Mouse (Mus musculus) spleen, adult 12 weeks (tissue): ENCODE data around the gene Dusp7.

Experiments
- DNase-seq: peaks from one replicate; pipeline ENCODE4 v3.0.0; 2022; ENCODE audit warnings: low spot score

The Dusp7 gene

DNA sequence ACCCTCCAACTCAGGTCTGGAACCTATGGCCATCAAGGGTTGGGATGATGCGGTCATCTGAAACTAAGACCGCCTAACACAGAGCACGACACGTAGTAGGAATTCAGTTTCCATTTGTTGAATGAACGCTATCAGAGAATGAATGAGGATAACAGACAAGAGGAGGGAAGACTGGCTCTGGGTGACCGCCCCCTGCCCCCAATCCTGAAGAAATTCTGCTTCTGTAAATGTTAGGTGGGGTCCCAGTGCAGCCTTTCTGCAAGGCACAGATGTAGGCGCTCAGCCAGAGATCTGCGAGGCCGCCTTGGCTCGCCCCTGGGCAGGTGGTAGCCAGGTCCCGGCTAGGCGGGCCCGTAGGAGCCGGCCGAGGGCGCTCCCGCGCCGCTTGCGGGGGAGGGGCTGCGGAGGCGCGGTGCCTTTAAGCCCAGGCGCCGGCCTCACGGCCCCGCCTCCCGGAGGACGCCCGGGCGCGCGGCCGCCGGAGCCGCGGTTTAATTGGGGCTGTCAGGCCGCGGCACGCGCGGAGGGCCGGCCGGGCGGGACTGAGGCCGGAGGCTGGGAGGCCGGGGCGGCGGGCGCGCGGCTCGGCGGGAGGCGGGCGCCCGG, at the start of gene Dusp7:
Gene Dusp7, plus strand, starts transcription at position 521 of the 606 bp plus-strand sequence.
- DNase-seq, result peak; percentile 61

- no peak for DNase-seq
These were observed 49.3 kb upstream of the Dusp7 start for GRCm38 (mm10) chr9:106319095-106319494.

DNA sequence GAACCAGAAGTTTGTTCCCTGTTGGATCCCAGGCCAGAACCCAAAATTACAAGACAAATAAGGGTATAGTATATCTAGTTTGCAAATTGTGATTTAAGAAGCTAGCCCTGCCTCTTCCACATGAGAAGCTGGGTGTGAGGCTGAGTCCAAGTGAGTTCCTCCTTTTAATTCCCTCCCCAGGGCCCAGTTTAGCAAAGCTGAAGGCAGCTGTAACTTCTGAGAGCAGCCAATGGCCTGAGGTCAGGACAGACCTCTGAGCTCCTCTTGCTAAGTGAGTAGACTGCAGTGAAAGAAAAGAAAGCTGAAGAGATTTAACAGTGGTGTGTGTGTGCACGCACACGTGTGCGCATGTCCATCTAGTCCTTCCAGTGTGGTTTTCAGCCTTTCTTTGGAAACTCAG, 45.9 kb upstream of the Dusp7 start:
- DNase-seq, result no peak

- no peak for DNase-seq
These were observed 42.2 kb upstream of the Dusp7 start for GRCm38 (mm10) chr9:106326241-106326640.

DNA sequence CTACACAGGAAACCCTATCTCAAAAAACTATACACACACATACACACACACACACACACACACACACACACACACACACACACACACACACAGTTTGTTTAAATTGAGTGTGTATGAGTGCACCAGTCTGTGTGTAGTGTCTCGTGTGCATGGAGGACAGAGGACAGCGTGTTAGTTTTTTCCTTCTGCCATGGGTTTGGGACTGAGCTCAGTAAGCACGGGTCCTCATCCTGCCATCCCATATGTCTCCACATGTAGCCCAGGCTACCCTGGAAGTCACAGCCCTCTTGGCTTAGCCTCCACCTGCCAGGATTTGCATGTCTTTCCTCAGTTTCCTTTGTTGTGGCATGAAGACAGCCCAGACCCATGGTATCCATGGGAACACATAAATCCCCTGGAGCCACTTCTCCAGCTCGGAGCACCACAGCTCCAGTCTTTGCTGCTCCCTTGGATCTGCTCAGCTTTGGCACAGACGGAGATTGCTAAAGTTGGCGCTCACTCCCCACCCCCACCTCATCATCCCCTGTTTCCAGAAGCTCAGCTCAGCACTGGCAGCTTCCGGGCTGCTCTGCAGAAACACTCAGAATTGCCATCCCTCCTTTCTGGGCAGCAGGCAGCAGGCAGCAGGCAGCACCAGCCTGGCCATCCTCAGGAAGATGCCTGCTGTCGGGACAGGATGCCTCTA, 41.2 kb upstream of the Dusp7 start:
- no peak for DNase-seq

DNA sequence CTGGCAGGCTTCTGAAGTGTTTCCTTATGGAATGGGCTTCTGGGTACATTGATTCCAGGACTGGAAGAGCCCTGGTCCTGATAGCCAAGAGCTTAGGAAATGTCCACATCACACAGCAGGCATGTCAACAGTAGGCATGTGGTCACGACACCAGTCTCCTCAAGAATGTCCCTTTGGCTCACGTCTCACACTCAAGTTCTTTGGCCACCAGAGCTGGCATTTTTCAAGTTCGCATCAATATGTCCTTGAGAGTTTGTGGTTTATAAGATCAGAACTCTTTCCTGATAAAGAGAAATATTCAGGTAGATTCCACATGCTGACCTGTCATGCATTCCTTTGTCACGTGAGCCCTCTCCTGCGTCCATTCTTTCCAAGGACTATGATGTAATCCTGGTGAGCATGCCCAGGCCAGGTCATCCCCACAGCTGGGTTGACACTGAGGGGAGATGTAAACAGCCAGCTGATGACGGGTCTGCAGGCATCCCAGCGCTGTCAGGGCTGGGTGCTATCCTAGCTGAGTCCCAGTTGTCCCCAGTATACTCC, 40.3 kb upstream of the Dusp7 start:
- DNase-seq, result no peak

DNA sequence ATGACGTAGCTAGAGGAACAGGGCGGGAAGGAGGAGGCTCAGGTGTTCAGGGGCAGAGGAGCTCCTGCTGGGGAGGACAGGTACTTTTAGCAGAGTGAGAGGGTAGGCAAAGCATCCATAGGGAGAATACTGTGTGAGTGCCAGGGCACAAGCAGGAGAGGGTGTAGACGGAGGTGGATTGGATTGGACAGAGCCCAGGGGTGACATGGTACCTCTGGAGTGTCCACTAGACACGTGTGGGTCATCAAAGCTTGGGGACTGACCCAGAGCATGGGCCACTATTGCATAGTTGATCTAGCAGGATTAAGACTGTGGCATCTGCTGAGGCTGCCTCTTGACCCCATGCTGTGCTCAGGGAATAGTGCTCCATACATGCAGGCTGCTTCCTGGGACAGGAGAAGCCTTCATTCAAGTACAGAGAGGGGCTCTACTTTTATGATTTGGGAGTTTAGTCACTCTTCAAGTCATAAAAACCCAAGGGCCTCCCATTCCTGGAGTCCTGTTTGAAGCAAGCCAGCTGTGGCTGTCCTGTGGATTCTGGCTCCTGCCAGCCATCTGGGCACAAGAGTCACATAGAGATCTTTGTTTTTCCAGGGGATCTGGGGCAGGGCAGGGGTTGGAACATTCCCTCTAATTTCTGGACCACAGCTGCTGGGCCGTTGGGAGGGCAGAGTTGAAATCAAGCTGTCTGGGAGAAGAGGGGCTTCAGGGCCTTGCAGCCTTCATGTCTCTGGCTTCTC, 39.5 kb upstream of the Dusp7 start:
- no peak for DNase-seq

DNA sequence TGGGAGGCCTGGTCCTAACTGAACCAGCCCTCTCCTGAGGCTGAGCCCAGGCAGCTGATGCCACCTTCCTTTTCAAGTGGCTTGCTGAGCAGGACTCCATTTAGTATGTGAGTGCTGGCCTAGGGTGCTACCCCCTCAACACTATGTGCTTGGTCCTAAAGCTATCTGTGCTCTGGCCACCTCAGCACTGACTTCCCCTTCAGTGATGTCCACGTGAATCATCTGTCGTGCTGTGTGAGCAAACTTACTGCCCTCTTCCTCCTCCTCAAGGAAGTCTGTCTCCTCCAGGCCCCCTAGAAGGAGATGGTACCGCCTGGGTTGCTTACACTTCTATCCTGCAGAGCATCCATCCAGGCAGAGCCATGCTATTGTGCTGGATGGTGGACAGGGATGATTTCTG, 35.7 kb upstream of the Dusp7 start:
- DNase-seq, result no peak

DNA sequence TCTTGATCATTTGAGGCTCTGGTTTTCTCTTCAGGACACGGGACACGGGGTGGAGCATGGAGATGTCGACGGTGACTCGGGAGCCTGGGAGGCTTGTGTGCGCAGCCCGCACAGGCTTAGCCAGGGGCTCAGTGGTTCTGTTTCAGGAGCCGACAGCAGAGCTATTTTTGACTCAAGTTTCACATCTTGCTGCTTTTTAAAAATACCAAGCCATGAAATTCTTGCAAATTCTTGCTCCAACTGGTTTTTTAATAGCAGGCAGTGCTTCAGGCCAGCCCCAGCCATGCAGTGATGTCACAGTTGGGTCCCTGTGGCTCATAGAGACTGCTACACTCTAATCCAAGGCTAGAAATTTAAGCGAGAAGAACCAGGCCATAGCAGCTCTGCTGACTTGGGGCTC, 30.8 kb upstream of the Dusp7 start:
- no peak for DNase-seq

DNA sequence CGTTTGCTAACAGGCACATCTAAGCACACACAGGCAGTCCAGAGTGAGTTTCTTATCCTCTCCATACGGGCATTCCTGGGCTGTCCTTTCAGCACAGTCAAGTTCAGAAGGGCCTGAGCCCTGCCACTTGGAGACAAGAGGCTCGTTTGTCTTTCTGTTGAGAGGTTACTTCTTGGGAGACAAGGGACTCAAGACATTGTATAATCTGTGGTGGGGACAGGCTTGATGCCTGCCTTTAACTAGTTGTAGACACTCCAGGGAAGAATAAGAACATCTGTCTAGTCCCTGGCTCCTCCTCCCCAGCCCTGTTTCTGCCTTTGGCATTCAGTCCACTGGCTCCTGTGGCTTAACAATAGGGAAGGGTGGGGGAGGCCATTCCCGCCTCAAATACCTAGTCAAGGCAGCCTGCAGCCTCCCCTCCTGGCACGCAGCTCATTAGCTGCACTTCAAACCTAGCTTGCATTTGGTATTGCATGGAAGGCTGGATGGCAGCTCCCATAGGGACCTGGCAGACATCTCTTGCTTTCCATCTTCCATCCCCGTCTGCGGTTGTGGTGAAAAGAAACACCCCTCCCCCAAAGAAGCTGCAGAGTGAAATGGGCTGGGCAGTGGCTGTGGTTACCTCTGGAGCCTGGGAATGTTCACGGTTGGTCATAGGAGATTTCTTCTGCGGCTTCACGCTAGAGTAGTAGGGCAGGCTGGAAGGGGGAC, 29.8 kb upstream of the Dusp7 start:
- no peak for DNase-seq

DNA sequence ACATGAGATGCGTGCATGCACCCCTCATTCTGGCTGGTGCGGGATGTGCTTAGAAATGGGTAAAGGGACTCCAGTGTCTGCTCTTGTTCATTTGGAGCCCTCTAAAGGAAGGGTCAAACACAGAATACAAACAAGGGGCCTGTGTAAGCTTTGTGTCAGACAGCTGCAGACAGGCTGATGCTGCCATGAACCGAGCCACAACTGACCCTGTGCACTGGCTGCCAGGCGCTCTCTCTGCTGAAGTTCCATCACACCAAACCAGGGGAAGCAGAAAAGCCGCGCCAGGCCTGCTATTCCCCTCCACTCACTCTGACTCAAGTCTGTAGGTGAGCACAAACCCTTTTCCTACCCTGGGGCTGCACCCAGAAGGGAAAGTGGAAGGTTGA, 29.3 kb upstream of the Dusp7 start:
- DNase-seq, result no peak

GRCm38 (mm10) chr9:106339730-106340129, 28.7 kb upstream of the Dusp7 start:
- DNase-seq, result no peak

GRCm38 (mm10) chr9:106340501-106341312, 27.7 kb upstream of the Dusp7 start:
- no peak for DNase-seq

DNA sequence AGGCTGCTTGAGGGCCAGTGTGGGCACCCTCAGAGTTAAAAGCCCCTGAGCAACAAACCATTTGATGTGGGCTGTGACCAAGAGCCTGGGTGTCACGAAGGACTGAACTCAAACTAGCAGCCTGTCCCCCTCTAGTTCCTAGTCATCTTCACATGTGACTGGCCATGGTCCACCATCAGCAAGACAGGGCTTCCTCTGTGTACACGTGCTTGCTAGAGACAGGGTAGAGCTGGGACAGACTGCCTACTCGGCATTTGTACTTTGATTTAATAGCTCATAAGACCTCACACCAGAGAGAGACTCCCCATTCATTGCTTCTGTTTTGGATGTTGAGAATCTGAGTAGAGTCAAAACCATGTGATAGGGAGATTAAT, 27.1 kb upstream of the Dusp7 start:
- no peak for DNase-seq

GRCm38 (mm10) chr9:106342573-106342972, 25.9 kb upstream of the Dusp7 start:
- DNase-seq, result no peak

- no peak for DNase-seq
These were observed 23.3 kb upstream of the Dusp7 start for GRCm38 (mm10) chr9:106345167-106345566.

DNA sequence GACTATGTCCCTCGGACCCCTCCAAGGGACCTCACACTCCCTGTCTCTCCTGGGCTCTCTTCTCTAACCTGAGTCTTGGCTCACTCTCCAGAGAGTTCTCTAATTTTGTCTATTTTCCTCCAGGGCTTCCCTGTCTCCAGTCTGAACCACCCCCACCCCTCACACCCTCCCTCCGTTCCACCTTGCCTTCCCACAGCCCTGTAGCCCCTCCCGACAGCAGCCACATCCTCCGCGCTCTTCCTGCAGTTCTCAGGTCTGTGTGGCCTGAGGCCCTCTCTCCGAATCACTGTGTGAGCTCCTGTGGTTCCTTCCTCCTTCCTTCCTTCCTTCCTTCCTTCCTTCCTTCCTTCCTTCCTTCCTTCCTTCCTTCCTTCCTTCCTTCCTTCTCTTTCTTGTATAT, 22.8 kb upstream of the Dusp7 start:
- DNase-seq, result no peak

GRCm38 (mm10) chr9:106348281-106348680, 20.2 kb upstream of the Dusp7 start:
- DNase-seq, result no peak

DNA sequence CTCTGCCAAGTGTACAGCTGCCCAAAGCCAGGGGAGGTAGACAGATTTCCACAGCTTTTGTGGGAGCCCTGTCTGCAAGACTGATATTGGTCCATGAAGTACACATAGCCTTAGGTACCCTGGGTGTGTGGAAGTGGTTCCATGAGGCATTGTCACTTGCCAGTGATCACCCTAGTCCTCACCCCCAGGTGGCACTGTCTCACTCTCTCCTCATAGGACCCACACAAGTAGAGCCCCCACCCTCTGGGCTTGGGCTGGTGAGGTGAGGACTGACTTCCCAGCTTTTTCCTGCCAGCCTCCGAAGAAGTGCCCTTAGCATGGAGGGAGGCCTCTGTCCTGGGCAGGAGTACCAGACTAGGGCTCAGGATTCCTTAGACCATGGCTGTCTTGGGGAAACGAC, 19.4 kb upstream of the Dusp7 start:
- no peak for DNase-seq

- DNase-seq, result no peak
These were observed 17.3 kb upstream of the Dusp7 start for GRCm38 (mm10) chr9:106351178-106351577.

DNA sequence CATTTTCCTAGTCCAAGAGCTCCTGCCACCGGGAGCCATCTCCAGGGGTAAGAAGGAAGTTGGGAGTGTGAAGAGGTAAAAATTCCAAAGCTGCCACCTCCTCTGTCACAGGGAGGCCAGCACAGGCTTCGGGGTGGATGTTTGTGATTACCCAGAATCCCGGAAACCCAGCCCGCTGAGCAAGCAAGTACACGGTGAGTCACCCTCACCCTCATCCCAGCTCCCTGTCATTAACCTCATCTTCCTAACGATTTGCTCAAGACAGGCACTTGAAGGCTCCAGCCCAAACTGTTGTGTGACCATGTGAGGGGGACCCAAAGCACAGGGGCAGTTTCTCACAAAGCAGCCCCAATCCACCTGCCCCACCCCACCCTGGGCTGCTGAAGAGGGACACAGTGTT, 14.7 kb upstream of the Dusp7 start:
- DNase-seq, result no peak

GRCm38 (mm10) chr9:106354810-106355209, 13.6 kb upstream of the Dusp7 start:
- no peak for DNase-seq
